26 mouse cellular contexts compared by ENCODE assay signal in the genomic region with DNA sequence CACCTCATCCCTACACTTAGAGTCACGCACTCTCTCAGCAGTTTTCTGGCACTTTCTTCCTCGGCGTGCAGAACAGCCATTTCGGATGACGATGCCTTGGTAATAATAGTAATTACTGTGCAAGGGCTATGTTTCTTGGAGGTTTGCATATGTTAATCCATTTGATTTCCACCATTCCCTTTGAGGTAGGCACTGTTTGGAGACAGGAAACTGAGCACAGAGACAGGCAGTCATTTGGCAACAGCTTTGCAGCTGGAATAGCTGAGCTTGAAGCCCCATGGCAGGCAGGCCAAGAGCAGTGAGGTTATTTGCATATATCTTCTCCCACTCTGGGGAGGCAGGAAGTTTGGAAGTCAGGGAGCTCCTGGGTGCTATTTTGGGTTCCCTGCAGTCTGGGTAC. TPM values are rescaled to one million over a fixed set of nuclear protein-coding genes. Genes with fewer than 3 reads are reported as not detected.
DNase-seq lines count a peak whose midpoint lies in the region; ATAC-seq and TF ChIP-seq lines count a peak whose summit lies in the region.
"Had no signal": no experiment of that assay in that cellular context is flagged by ENCODE, and none has a peak within 500 bp of the region (broad histone marks: within the 10 kb centered on the region; RNA-seq: fewer than 3 reads in every experiment).

No protein-coding gene starts in this region.

- no peak for DNase-seq in heart, adult 8-10 months (ENCODE audit: low spot score)
- DNase-seq in heart, embryonic 10.5 days (ENCODE audit: low spot score): no peak
- peak; percentile 13 for DNase-seq in lung, embryonic 14.5 days
- DNase-seq in lung, postnatal 4 days: no peak
- DNase-seq in telencephalon, adult 2 months (ENCODE audit: low read depth, low spot score): peak; percentile 33
- DNase-seq in c-Kit-positive CD71-positive TER-119-positive erythroid progenitor cells, embryonic 14.5 days (ENCODE audit: low spot score): no peak
- DNase-seq: adrenal gland, adult 2 months; adrenal gland, postnatal 14 days; cerebellum, adult 18-20 months; cerebellum, adult 9-10 months; gastrocnemius, adult 2 months; gastrocnemius, postnatal 14 days; heart, adult 2 months; heart, postnatal 10 days; heart, postnatal 36 days; kidney, adult 18-20 months had no signal

- H3K4me3 ChIP-seq in heart, embryonic 13.5 days: no peak overlapping the region
- H3K4me3 ChIP-seq in heart, embryonic 16.5 days (ENCODE audit: low read length): no peak overlapping the region
- H3K4me3 ChIP-seq in heart, embryonic 10.5 days: no peak overlapping the region
- H3K4me3 ChIP-seq in lung, embryonic 14.5 days (ENCODE audit: low read depth, low read length): no peak overlapping the region
- H3K4me3 ChIP-seq: forebrain, embryonic 10.5 days; forebrain, embryonic 13.5 days; gastrocnemius, adult 2 months; heart, adult 2 months; hindbrain, embryonic 10.5 days had no signal

- TF ChIP-seq CTCF in lung, embryonic 14.5 days (IDR thresholded peaks at IDR 0.05; ENCODE audit: low read depth): no peak

- no peaks in the 10 kb centered on the region for H3K36me3 ChIP-seq in heart, embryonic 13.5 days
- H3K36me3 ChIP-seq in heart, embryonic 16.5 days (ENCODE audit: control insufficient read depth, insufficient read depth): no peaks in the 10 kb centered on the region
- H3K36me3 ChIP-seq in heart, embryonic 10.5 days: no peaks in the 10 kb centered on the region
- H3K36me3 ChIP-seq in lung, embryonic 14.5 days (ENCODE audit: insufficient read depth): no peaks in the 10 kb centered on the region
- H3K36me3 ChIP-seq: forebrain, embryonic 10.5 days; hindbrain, embryonic 10.5 days had no signal

- H3K9ac ChIP-seq in heart, embryonic 13.5 days: no peak overlapping the region
- H3K9ac ChIP-seq in heart, embryonic 16.5 days (ENCODE audit: low read length): no peak overlapping the region
- no peak overlapping the region for H3K9ac ChIP-seq in lung, embryonic 14.5 days
- H3K9ac ChIP-seq: forebrain, embryonic 13.5 days; hindbrain, embryonic 14.5 days had no signal

- H3K4me2 ChIP-seq in heart, embryonic 13.5 days: no peak overlapping the region
- H3K4me2 ChIP-seq in heart, embryonic 16.5 days (ENCODE audit: low read depth, low read length): no peak overlapping the region
- H3K4me2 ChIP-seq in lung, embryonic 14.5 days: no peak overlapping the region
- H3K4me2 ChIP-seq: forebrain, embryonic 13.5 days; hindbrain, embryonic 14.5 days had no signal

- 87% methylated on average over 5 of the region's 5 CpGs for WGBS in heart, embryonic 13.5 days
- WGBS in heart, embryonic 16.5 days: 90% methylated on average over 5 of the region's 5 CpGs
- WGBS in heart, embryonic 10.5 days: 89% methylated on average over 5 of the region's 5 CpGs
- 91% methylated on average over 5 of the region's 5 CpGs for WGBS in lung, embryonic 14.5 days

- peaks cover 55% of the 10 kb centered on the region for H3K4me1 ChIP-seq in heart, embryonic 13.5 days
- H3K4me1 ChIP-seq in heart, embryonic 16.5 days (ENCODE audit: control insufficient read depth, insufficient read depth, low read length): peaks cover 30% of the 10 kb centered on the region
- peaks cover 26% of the 10 kb centered on the region for H3K4me1 ChIP-seq in heart, embryonic 10.5 days
- H3K4me1 ChIP-seq in lung, embryonic 14.5 days (ENCODE audit: insufficient read depth): peaks cover 2% of the 10 kb centered on the region
- H3K4me1 ChIP-seq: forebrain, embryonic 13.5 days had no signal

- peak overlapping the region; percentile 36; the same call in 1 of the 2 replicates for H3K27ac ChIP-seq in heart, embryonic 13.5 days (replicated peaks)
- H3K27ac ChIP-seq in heart, embryonic 16.5 days (ENCODE audit: low read length): peak overlapping the region; percentile 38
- no peak overlapping the region for H3K27ac ChIP-seq in heart, embryonic 10.5 days
- no peak overlapping the region for H3K27ac ChIP-seq in lung, embryonic 14.5 days (ENCODE audit: low read depth)
- H3K27ac ChIP-seq: forebrain, embryonic 10.5 days; forebrain, embryonic 13.5 days; gastrocnemius, adult 2 months; heart, adult 2 months; hindbrain, embryonic 10.5 days; hindbrain, embryonic 14.5 days; hindbrain, postnatal 0 days had no signal

- no peaks in the 10 kb centered on the region for H3K9me3 ChIP-seq in heart, embryonic 13.5 days
- no peaks in the 10 kb centered on the region for H3K9me3 ChIP-seq in heart, embryonic 16.5 days (replicated peaks; ENCODE audit: control insufficient read depth, low read length)
- no peaks in the 10 kb centered on the region for H3K9me3 ChIP-seq in heart, embryonic 10.5 days
- H3K9me3 ChIP-seq in lung, embryonic 14.5 days (ENCODE audit: low read depth, low read length): no peaks in the 10 kb centered on the region
- H3K9me3 ChIP-seq: forebrain, embryonic 10.5 days; forebrain, embryonic 13.5 days; hindbrain, embryonic 10.5 days had no signal

- no peaks in the 10 kb centered on the region for H3K27me3 ChIP-seq in heart, embryonic 13.5 days (replicated peaks)
- no peaks in the 10 kb centered on the region for H3K27me3 ChIP-seq in heart, embryonic 16.5 days (ENCODE audit: control insufficient read depth, insufficient read depth, low read length)
- 0 out of 2 replicates have a peak, but pooled peaks cover 3% of the 10 kb centered on the region for H3K27me3 ChIP-seq in heart, embryonic 10.5 days (ENCODE audit: insufficient read depth, poor library complexity, severe bottlenecking)
- no peaks in the 10 kb centered on the region for H3K27me3 ChIP-seq in lung, embryonic 14.5 days (ENCODE audit: insufficient read depth, low read length)
- H3K27me3 ChIP-seq: forebrain, embryonic 13.5 days had no signal

- no peak for ATAC-seq in heart, embryonic 13.5 days (ENCODE audit: extremely low read depth, insufficient number of reproducible peaks, low FRiP score, low TSS enrichment)
- no peak for ATAC-seq in heart, embryonic 16.5 days (replicated peaks; ENCODE audit: extremely low read depth, insufficient read depth, low FRiP score)
- ATAC-seq in lung, embryonic 14.5 days (ENCODE audit: insufficient read depth): no peak
- ATAC-seq: CD4-positive, CD25-positive, alpha-beta regulatory T cell, adult 4 months; forebrain, embryonic 13.5 days; hindbrain, postnatal 0 days; inflammation-experienced regulatory T-cells, adult 6 months; intestine, embryonic 16.5 days had no signal

RNA-seq across cellular contexts. Expression of gene Ube2t, which starts 49.5 kb away (rescaled TPM):
- 42.5 and 51.5 TPM in 2 replicates for polyA plus RNA-seq in heart, embryonic 13.5 days (2015; fragmentation: Nextera tagmentation; extraction: Ambion mirVana)
- total RNA-seq in heart, adult 8-10 months (2022): 1 to 10 TPM; 5.3 to 9.7 (median 7.4) TPM
- 49.7 and 54.6 TPM in 2 replicates for polyA plus RNA-seq in heart, embryonic 16.5 days (2015; fragmentation: Nextera tagmentation; extraction: Ambion mirVana)
- polyA plus RNA-seq in heart, embryonic 10.5 days (2016; fragmentation: Nextera tagmentation; extraction: Ambion mirVana): 49.3 and 51.9 TPM in 2 replicates
- 32.6 and 36.4 TPM in 2 replicates for polyA plus RNA-seq in lung, embryonic 14.5 days (2014; fragmentation: Nextera tagmentation; extraction: Ambion mirVana)

RNA-seq across cellular contexts. Expression of gene Ppp1r12b, which starts 56.2 kb away (rescaled TPM):
- polyA plus RNA-seq in heart, embryonic 13.5 days (2015; fragmentation: Nextera tagmentation; extraction: Ambion mirVana): 20.3 and 20.4 TPM in 2 replicates
- 100 to 1,000 TPM; 171 to 181 (median 179) TPM for total RNA-seq in heart, adult 8-10 months (2022)
- 24.2 and 30.4 TPM in 2 replicates for polyA plus RNA-seq in heart, embryonic 16.5 days (2015; fragmentation: Nextera tagmentation; extraction: Ambion mirVana)
- polyA plus RNA-seq in heart, embryonic 10.5 days (2016; fragmentation: Nextera tagmentation; extraction: Ambion mirVana): 15.2 and 24.5 TPM in 2 replicates
- 11.5 and 12.9 TPM in 2 replicates for polyA plus RNA-seq in lung, embryonic 14.5 days (2014; fragmentation: Nextera tagmentation; extraction: Ambion mirVana)

Comparison
In these comparisons a context has a peak if more than half of its experiments do, and no peak if none do; other contexts are left out.
1. H3K27ac ChIP-seq: peak in heart, embryonic 13.5 days (single experiment) and heart, embryonic 16.5 days (single experiment); none in heart, embryonic 10.5 days (single experiment) and lung, embryonic 14.5 days (single experiment).
2. DNase-seq: peak in lung, embryonic 14.5 days (single experiment) and telencephalon, adult 2 months (single experiment); none in heart, adult 8-10 months (single experiment), heart, embryonic 10.5 days (single experiment), lung, postnatal 4 days (0 of 2) and c-Kit-positive CD71-positive TER-119-positive erythroid progenitor cells, embryonic 14.5 days (single experiment).